Mouse (Mus musculus): Measurements from ENCODE around the gene Nmbr.

Nmbr gene

GRCm38 (mm10) chr10:14705072-14706066 is at the start of gene Nmbr, which contains the start of gene Vta1:
Nmbr (plus strand) TSS chr10:14705591.
Vta1 (minus strand) TSS chr10:14705560.
- peak; percentile 97 for DNase-seq (ENCODE audit: low read depth, low spot score)

GRCm38 (mm10) chr10:14660875-14661274 is 44.5 kb upstream of the Nmbr start:
- no peak for DNase-seq (ENCODE audit: low read depth, low spot score)

GRCm38 (mm10) chr10:14666147-14666546 is 39.2 kb upstream of the Nmbr start:
- DNase-seq (ENCODE audit: low read depth, low spot score), result no peak

GRCm38 (mm10) chr10:14685663-14686062 is 19.7 kb upstream of the Nmbr start:
- no peak for DNase-seq (ENCODE audit: low read depth, low spot score)

GRCm38 (mm10) chr10:14688785-14689442 is 16.5 kb upstream of the Nmbr start:
- no peak for DNase-seq (ENCODE audit: low read depth, low spot score)

- no peak for DNase-seq (ENCODE audit: low read depth, low spot score)
Measured at GRCm38 (mm10) chr10:14690349-14690748, 15.0 kb upstream of the Nmbr start.

- no peak for DNase-seq (ENCODE audit: low read depth, low spot score)
Measured at GRCm38 (mm10) chr10:14703239-14703638, 2.2 kb upstream of the Nmbr start.

- DNase-seq (ENCODE audit: low read depth, low spot score), result no peak
Measured at GRCm38 (mm10) chr10:14703830-14704420, 1.5 kb upstream of the Nmbr start.

- no peak for DNase-seq (ENCODE audit: low read depth, low spot score)
Measured at GRCm38 (mm10) chr10:14718114-14718513, 12.7 kb downstream of the Nmbr start, which contains the start of gene Gje1. Gje1 (minus strand) TSS chr10:14718214.

- DNase-seq (ENCODE audit: low read depth, low spot score), result no peak
Measured at GRCm38 (mm10) chr10:14725671-14726070, 20.3 kb downstream of the Nmbr start.

GRCm38 (mm10) chr10:14734285-14734684 is 28.9 kb downstream of the Nmbr start:
- DNase-seq (ENCODE audit: low read depth, low spot score), result peak; percentile 36

GRCm38 (mm10) chr10:14759665-14760558 is 54.5 kb downstream of the Nmbr start:
- no peak for DNase-seq (ENCODE audit: low read depth, low spot score)

- DNase-seq (ENCODE audit: low read depth, low spot score), result no peak
Measured at GRCm38 (mm10) chr10:14760618-14761017, 55.2 kb downstream of the Nmbr start.

- DNase-seq (ENCODE audit: low read depth, low spot score), result no peak
Measured at GRCm38 (mm10) chr10:14770227-14770910, 65.0 kb downstream of the Nmbr start.

- no peak for DNase-seq (ENCODE audit: low read depth, low spot score)
Measured at GRCm38 (mm10) chr10:14774499-14774898, 69.1 kb downstream of the Nmbr start.

- no peak for DNase-seq (ENCODE audit: low read depth, low spot score)
Measured at GRCm38 (mm10) chr10:14789969-14790368, 84.6 kb downstream of the Nmbr start.

GRCm38 (mm10) chr10:14816970-14817369 is 111.6 kb downstream of the Nmbr start:
- no peak for DNase-seq (ENCODE audit: low read depth, low spot score)

Data from retina, adult 2 months (tissue).